Mouse (Mus musculus): ENCODE data around the gene Gm20498.
"Not testable (repeated sequence)": the region's sequence is repeated elsewhere in the genome, so short reads cannot be mapped to it uniquely, and the experiment has no call there.

Gm20498 gene

GRCm38 (mm10) chr12:81532316-81533028 is at the start of gene Gm20498, which contains the start of gene Synj2bp:
Gene Gm20498 (minus strand): TSS chr12:81532905.
Gene Synj2bp (minus strand): TSS chr12:81532911.
- peak; percentile 74 for DNase-seq (ENCODE audit: low spot score)

- no peak for DNase-seq (ENCODE audit: low spot score)
Measured at GRCm38 (mm10) chr12:81568374-81568773, 35.7 kb upstream of the Gm20498 start, which contains the start of gene Adam21. Gene Adam21 (minus strand): TSS chr12:81568474.

- DNase-seq (ENCODE audit: low spot score), result no peak
Measured at GRCm38 (mm10) chr12:81567931-81568330, 35.2 kb upstream of the Gm20498 start.

- DNase-seq (ENCODE audit: low spot score), result no peak
Measured at GRCm38 (mm10) chr12:81564173-81564572, 31.5 kb upstream of the Gm20498 start.

GRCm38 (mm10) chr12:81549286-81549685 is 16.6 kb upstream of the Gm20498 start:
- DNase-seq (ENCODE audit: low spot score), result no peak

- no peak for DNase-seq (ENCODE audit: low spot score)
Measured at GRCm38 (mm10) chr12:81547163-81547562, 14.5 kb upstream of the Gm20498 start.

GRCm38 (mm10) chr12:81533029-81533419 is 319 bp upstream of the Gm20498 start:
- no peak for DNase-seq (ENCODE audit: low spot score)

- DNase-seq (ENCODE audit: low spot score), result not testable (repeated sequence)
Measured at GRCm38 (mm10) chr12:81530587-81530986, 2.1 kb downstream of the Gm20498 start.

GRCm38 (mm10) chr12:81496906-81497305 is 35.8 kb downstream of the Gm20498 start:
- DNase-seq (ENCODE audit: low spot score), result not testable (repeated sequence)

GRCm38 (mm10) chr12:81490491-81490890 is 42.2 kb downstream of the Gm20498 start:
- DNase-seq (ENCODE audit: low spot score), result no peak

GRCm38 (mm10) chr12:81485311-81485710 is 47.4 kb downstream of the Gm20498 start:
- DNase-seq (ENCODE audit: low spot score), result no peak

GRCm38 (mm10) chr12:81484727-81485191 is 47.9 kb downstream of the Gm20498 start, which contains the start of gene Cox16:
Gene Cox16 (minus strand): TSS chr12:81485127.
- peak; percentile 84 for DNase-seq (ENCODE audit: low spot score)

- no peak for DNase-seq (ENCODE audit: low spot score)
Measured at GRCm38 (mm10) chr12:81484212-81484611, 48.5 kb downstream of the Gm20498 start.

GRCm38 (mm10) chr12:81483656-81484055 is 49.0 kb downstream of the Gm20498 start:
- no peak for DNase-seq (ENCODE audit: low spot score)

GRCm38 (mm10) chr12:81459051-81459450 is 73.7 kb downstream of the Gm20498 start:
- DNase-seq (ENCODE audit: low spot score), result not testable (repeated sequence)

GRCm38 (mm10) chr12:81438985-81439384 is 93.7 kb downstream of the Gm20498 start:
- not testable (repeated sequence) for DNase-seq (ENCODE audit: low spot score)

- DNase-seq (ENCODE audit: low spot score), result not testable (repeated sequence)
Measured at GRCm38 (mm10) chr12:81434778-81435177, 97.9 kb downstream of the Gm20498 start.

GRCm38 (mm10) chr12:81421846-81422245 is 110.9 kb downstream of the Gm20498 start, which contains the start of gene Adam4:
Gene Adam4 (minus strand): TSS chr12:81421946.
- no peak for DNase-seq (ENCODE audit: low spot score)

GRCm38 (mm10) chr12:81413211-81413610 is 119.5 kb downstream of the Gm20498 start:
- no peak for DNase-seq (ENCODE audit: low spot score)

- no peak for DNase-seq (ENCODE audit: low spot score)
Measured at GRCm38 (mm10) chr12:81408966-81409365, 123.7 kb downstream of the Gm20498 start.

GRCm38 (mm10) chr12:81402187-81402586 is 130.5 kb downstream of the Gm20498 start:
- peak; percentile 62 for DNase-seq (ENCODE audit: low spot score)

- DNase-seq (ENCODE audit: low spot score), result not testable (repeated sequence)
Measured at GRCm38 (mm10) chr12:81379364-81379763, 153.3 kb downstream of the Gm20498 start, which contains the start of gene Gm4787. Gene Gm4787 (minus strand): TSS chr12:81379464.

- DNase-seq (ENCODE audit: low spot score), result no peak
Measured at GRCm38 (mm10) chr12:81333841-81334240, 198.9 kb downstream of the Gm20498 start.
